Mouse (Mus musculus): ENCODE measurements at regions not wholly inside any gene's neighbourhood (a gene's known extent, or its start where the extent isn't known, plus 50 kb on each side); places are given as distances from the start of the nearest gene placed in this dataset.
A peak's percentile ranks its signal among the peaks of the same experiment; 100 is the strongest.

DNA sequence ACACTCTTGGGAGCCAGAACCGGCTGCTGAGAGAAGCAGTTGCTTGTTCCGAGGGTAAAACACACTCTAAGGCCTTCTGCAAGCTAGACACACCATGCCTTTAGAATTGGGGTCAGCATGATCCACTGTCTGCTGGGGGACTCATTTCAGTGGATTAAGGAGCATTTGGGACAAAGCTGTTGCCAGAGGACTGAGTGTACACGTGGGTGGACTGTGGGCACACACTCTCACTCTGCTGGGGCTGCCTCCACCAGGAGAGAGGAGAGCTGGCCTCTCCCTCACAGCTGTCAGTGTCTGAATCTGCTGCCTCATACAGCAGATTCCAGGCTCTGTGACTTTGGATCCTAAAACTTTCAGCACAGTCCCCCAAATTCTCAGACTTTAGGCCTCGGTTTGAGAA, 161.2 kb upstream of the Rreb1 start:
- no peak for DNase-seq (ENCODE audit: low spot score in 2 of 2)

DNA sequence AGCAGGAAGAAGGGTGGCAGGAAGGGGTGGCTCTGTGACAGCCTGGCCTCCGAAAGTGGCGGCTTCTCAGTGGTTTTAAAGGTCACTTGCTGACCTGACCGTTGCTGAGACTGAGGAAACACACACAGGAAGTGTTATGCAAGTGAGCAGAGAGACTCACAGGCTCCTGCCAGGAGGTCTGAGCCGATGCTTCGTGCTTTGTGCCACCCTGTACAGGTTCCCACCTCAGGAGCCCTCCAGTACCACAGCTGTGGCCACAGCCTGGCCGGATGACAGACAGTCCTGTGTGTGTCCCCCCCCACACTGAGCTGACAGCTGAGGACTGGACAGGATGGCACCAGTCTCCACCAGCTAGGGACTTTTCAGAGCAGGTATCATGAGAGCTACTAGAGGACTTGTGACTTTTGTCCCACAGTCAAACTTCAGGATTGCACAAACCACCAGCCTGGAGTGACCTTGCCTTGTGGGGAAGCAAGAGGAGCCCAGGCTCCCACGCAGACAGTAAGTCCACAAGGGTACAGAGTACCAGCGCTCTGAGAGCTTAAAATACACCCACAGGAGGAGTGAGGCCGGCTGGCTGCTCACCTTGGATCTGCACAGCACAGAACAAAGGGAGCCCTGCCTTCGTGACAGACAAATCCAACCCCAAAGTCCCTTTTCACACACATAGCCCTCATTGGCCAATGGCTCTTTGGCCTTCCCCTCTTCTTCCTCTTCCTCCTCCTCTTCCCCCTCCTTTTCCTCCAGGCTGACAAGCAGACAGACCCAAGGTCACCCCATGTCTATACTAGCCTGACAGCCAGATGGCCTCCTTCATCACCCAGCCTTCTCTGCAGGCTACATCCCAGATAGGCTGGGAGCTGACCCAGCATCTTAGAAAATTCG, 158.1 kb upstream of the Rreb1 start:
- DNase-seq (ENCODE audit: low spot score in 2 of 2), result peak; percentile 40 to 48

DNA sequence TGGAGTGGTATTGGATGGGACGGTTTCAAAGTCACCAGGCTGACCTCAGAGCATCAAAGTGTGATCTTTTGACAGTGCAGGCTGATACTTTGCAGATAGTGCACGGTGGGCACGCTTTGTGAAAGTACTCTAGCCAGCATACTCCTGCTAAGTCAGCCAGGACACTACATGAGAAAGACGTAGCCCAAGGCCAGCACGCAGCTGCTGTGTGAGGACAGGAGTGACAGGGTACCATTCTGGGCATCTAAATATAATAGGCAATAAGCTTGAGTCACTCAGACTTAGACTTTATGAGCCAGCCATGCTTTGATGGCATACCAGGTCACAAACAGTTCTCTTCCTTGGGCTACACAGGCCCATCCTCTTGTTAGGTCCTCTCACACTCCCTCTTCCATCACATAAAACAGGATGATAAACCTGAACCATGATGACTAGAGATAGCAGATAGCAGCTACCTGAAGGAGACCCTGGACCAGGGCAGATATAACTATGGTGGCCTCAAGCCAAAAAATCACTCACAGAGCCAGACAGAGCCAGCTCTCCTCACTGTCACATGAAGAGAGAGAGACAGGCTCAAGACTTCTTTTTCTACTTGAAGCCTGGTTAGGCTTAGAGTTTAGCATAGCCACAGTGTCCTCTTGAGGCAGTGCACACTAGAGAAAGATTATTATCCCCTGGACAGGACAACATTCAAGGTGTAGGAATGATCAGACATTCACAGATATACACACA, 156.7 kb upstream of the Rreb1 start:
- DNase-seq (ENCODE audit: low spot score in 2 of 2), result no peak

DNA sequence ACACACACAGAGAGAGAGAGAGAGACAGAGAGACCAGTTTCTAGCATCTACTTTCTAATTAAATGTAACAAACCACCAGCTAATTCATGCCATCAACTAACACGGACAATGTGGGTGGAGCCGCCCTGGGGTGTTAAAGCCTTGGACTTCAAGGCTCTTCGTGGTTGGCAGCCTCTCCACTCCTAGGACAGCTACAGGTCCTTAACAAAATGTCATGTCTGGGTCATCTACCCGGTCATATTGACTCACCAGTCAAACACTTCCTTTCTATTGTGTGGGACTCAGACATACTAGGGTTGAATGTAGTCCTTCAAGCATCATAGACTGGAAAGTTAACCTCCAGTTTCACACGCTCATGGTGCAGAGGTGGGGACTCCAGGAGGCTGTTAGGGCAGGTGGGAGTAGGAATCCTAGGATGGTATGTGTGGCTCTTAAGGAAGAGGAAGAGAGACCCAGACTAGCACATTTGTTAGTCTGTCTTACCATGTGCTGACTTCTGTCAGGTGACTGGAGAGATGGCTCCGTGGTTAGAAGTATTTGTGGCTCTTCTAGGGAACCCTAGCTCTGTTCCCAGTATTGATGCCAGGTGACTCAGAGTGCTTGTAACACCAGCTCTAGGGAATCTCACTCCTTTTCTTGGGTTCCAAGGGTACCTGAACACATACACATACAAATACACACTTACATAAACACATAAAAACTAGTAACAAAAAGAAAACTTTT, 155.7 kb upstream of the Rreb1 start:
- DNase-seq (ENCODE audit: low spot score in 2 of 2), result no peak

DNA sequence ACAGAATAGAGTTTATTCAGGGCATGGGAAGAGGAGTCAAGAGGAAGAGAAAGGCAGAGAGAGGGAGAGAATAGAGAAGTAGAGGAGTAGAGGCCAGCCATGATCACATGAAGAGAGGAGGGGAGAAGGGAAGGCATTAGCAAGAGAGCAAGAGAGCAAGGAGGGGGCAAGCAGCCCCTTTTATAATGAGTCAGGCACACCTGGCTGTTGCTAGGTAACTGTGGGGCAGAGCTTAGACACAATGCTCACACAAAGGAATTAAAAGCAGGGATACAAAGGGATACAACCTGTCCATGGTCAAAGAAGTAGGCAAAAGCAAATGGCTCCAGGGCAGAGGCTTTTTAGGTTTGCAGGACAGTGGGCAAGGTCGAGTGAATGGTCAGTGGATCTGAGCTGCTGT, 153.5 kb upstream of the Rreb1 start:
- no peak for DNase-seq (ENCODE audit: low spot score in 2 of 2)

DNA sequence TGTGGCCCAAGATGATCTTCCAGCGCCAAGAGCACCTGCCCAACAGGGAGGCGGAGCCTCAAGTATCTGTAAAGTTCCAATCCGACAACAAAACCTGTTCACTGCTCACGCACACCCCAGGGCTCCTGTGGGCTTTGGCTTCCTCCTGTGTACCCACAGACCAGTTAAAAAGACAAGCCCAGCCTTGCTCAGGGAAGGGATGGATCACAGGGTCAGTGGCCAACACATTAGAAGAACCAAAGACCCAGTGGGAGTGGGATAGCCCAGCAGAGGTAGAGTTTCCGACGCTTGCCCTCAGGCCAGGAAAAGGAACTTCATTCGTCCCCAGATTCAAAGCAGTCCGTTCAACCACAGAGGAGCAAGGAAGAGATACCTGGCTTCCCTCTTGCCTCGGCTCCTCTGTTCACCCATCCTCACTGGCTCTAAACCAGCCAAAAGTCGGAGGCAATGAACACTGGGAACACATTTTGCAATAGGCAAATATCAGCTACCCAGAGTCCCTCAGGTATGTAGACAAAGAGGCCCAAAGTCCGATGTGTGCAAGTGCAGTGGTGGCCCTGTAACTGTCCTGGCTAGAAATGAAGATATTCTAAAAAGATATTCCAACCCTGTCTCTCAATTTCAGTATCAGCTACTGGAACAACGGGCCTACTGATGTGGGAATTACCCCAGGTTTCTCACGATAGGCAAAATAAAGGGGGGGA, 152.5 kb upstream of the Rreb1 start:
- no peak for DNase-seq (ENCODE audit: low spot score in 2 of 2)

DNA sequence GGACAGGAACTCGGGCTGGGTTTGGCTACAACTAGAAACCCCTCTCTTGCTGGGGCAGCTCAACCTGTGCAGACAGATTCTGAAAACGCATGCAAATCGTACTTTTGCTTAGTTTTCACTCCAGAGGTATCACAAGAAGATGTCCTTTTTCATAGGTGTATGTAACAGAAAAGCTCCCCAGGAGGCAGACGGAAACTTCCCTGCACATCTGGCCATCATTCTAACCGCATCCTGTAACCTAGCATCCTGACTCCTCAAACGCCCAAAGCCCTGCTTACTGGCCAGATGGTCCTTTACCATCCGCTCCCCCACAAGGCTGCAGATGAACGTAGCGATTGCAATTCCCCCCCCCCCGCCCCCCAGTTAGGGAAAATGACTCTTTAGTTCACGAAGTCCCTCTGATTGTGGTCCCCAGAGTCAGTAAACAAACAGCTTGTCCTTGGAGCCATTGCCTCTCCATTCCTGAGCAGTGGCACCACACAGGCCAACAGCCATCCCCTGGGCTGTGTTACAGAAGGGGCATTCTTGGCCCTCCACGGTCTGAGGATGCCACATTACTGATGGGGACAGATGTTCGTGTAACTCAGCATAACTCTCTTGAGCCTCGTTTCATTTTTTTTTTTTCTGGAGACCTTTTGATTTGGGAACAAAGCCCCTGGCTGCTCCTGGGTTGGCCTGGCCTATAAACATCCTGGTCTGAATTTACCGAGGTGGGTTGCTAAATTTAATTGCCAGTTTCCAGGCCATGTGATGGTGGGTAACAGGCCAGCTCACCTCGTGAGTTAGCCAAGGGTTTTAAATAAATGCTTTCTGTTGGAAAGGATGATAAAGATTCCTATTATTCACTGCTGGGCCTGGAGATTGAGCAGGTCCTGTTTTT, 149.6 kb upstream of the Rreb1 start:
- DNase-seq (ENCODE audit: low spot score in 2 of 2), result no peak

DNA sequence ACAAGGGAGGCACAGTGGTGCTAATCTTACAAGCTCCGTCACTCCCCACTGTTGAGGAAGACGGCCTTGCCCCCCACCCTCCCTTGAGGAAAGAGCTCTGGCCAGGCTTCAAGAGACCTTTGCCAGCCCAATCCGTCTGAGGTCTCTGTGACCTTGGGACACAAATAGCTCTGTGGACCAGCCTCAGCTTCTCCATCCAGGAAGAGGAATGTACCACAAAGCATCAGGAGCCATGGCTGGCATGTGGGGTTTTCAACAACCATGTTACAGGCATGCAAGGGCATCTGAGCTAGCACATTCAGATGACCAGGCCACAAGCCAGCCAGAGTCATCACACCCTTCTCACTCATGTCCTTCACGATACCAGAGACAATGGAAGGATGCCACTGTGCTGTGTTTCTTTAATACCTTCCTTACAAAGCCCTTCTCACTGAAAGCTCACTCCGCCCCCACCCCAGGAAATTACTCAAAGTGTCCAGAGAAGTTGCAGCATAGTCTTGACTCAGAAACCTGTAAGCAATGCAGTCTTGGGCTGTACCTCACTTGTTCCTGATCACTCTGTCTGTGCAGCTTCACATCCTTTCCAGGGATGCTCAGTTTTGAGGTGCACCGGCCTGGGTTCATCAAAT, 148.8 kb upstream of the Rreb1 start:
- no peak for DNase-seq (ENCODE audit: low spot score in 2 of 2)

DNA sequence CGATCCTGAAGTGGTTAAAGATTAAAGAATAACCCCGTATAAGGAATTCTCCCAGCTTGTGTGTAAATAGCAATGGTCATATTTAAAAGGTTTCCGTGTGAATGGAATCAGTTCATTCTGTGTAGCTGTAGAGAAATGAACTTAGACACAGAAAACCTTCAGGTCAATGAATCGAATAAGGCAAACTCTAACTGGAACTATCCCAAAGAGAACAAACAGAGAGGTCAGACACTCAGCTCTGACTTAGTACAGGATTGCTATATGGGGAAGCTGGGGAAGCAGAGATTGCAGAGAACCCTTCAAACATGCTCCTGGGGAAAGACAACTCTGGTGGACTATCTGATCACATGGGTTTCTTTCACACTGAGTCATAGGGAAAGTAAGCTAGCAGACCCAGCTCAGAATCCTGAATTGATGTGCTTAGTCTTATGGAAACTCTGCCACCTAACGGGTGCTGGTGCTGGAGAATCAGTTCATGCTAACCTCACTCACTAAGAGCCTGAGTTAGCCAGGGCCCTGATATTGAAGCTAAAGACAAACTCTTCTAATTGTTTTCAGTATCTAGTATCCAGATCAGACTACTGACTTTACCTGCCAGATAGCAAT, 145.3 kb upstream of the Rreb1 start:
- DNase-seq (ENCODE audit: low spot score in 2 of 2), result no peak

DNA sequence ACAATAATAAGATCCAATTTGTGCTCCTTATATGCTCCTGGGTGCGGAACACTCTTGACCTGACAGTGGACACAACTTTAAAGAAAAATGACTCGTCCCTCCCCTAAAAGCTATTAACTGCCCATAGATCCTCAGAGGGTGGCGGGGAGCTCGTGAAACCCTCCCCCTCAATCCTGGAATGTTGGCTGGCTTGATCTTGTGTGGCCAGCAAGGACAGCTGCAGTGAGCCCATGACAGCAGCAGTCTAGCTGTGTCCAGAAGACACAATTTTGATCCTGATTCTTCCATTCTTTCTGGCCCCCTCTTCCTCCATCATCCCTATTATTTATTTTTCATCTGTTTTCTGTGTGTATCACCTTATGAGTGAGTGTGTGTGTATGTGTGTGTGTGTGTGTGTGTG, 141.8 kb upstream of the Rreb1 start:
- no peak for DNase-seq (ENCODE audit: low spot score in 2 of 2)

DNA sequence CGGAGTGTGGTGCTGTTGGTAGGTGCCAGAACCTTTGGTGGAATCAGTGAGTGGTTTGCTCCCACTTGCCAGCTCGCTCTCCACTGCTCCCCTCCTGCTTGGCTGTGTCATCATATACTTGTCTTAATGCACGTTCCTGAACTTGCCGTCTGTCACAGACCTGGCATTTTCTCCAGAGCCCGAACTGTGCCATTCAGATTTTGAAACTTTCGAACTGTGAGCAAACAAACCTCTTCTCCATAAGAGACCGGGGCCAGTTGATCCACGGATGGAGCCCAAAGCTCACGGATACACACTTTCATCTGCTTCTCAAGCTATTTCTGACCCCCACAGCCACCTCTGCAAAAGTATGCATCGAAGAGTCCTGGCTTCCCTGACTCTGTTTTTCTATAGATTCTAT, 141.0 kb upstream of the Rreb1 start:
- DNase-seq (ENCODE audit: low spot score in 2 of 2), result no peak

DNA sequence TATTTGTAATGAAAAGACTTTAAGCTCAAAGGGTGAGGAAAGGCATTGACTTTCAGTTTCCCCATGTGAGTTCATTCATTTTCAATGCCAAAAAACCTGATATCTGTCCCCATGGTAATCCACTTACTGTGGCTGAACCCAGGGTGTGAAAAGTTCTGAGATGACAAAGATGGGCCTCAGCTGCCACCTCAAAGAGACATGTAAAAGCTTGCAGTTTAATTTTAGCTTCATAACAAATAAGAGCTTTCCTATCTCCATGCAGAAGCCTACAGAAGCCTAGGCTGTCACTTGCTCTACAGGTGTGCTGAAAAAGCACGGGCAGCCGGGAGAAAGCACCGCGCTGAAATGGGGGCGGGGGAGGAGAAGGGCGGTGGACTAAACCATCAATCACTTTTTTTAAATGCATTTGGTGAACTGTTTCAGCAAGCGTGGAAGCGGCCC, 140.1 kb upstream of the Rreb1 start:
- DNase-seq (ENCODE audit: low spot score in 2 of 2), result no peak

DNA sequence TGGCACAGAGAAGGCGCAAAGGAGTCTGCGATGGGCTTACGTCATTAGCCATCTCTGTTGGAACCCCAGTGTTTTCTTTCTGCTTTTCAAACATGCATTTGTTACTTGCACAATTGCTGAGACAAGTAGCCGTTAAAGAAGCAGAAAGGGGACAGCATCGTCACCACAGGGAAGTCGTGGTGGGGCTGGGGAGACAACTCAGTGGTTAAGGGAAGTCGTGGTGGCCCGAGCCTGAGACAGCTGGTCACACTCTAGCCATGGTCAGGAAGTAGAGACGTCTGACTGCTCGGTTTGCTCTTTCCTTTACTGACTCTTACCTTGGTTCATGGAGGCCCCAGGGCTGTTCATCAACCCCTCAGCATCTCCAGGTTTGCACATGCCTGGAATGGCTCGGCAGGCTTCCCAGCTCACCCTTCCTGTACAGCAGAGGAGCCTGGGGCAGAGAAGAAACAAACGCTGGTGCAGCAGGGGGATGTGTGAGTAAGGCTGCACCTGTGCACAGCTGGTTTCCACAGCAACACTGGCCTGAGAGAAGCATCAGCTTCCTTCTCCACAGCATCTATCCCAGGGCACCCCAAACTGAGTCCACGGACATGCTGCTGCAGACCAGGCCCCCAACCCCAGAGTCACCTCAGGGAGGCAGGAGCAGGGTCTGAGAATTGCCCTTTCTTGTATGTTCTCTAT, 135.6 kb upstream of the Rreb1 start:
- peak; percentile 44 to 45 for DNase-seq (ENCODE audit: low spot score in 2 of 2)

DNA sequence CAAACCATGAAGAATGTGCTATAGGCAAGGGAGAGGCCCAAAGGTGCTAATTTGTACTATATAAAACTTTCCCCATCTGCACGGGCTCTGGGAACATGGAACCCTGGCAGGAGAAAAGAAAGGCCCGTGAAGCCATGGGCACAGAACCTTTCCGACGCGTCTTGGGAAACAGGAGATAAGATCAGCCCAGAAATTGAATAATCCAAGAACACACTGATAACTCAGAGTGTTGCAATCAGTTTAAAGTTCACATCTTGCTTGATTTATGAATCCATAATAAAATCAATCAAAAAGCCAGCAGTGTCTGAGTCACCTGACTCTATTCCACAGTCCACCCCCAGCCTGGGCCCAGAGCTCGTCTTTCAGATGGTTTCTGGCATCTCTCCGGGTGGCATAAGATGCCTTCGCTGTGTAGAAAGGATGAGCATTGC, 133.4 kb upstream of the Rreb1 start:
- DNase-seq (ENCODE audit: low spot score in 2 of 2), result no peak

DNA sequence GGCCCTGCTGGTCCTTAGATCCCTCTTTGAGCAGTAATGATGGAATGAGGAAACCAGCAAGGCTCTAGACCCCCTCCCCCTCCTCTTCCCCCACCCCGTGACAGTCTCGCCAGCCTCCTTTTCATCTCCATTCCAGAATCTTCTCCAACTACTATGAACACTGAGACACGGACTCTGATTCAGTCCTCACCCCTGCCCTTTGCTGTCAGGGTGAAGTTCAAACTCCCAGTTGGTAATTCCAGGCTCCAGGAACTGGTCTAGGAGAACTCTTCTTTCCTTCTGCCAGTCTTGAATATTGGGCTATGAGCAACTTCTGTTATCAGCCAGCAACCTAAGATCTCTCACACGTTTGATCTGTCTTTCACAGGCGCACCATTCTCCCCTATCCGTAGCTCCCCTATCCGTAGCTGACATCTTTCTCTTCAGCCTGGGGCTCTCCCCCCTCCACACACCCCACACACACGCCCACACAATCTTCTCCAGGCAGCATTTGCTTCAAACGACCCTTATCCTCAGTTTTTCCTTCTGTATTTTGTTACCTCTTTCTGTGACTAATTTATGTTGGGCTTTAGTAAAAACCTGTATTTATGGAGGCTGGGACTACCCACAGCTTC, 128.6 kb upstream of the Rreb1 start:
- DNase-seq (ENCODE audit: low spot score in 2 of 2), result no peak

DNA sequence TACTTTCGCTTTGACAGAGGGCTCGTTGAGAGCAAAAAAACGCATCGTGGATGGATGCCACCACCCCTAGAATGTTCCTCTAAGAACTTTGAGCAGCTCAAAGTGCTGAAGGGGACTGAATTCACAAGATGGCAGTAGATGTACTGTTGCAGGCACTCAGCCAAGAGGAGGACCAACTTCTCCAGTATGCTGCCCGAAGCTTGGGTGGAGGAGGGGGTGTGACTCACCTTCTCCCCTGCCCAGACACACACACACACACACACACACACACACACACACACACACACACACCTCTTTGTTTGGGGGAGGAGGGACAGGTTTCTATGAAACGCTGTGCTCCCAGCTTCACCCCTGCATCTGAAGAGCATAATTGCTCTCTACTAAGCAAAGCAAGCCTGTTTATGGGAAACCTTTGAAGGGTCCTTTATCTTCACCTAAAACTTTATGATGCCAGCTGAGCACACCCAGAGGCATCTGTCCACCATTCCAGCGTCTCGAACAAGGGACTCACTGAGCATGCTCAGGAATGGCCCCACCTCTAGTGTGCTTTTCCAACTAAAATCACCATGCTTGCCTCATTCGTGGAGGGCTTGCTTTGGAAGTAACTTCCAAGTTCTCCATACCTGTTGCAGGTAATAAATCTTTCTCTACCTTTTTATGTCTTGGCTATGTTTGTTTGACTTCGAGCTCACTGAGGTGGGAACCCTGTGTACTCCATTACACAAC, 126.8 kb upstream of the Rreb1 start:
- no peak for DNase-seq (ENCODE audit: low spot score in 2 of 2)

DNA sequence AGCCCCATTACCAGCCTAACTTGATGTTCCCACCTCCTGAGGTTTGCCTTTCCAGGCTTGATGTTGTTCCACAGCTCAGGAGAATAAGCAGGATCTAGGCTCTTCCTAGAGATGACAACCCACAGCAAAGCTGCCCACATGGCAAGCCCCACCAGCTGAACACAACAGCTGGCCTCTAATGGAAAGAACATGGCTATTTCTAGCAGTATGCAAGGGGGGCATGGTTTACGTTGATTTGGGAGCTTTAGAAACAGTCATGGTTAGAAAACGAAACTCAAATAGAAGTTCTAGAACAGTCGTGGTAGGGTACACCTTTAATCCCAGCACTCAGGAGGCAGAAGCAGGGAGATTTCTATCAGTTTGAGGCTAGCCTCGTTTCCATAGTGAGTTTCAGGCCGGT, 123.5 kb upstream of the Rreb1 start:
- DNase-seq (ENCODE audit: low spot score in 2 of 2), result no peak

DNA sequence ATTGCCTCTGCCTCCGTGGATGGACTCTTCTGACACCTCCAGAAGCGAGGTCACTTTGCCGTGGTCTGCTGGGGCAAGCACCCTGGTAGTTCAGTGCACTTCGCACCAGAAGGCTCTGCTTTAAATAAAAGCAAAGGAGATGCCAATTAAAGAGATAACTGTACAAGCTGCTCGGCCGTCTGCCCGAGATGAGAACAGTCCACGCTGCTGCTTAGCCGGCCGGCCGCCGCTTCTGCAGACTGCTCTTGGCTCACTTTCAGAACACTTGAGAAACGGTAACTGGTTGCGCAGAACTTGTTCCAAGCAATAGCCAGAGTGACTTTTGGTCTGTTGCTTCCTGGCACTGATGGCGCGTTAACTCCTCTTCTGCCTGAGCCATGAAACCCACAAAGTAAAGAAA, 121.0 kb upstream of the Rreb1 start:
- DNase-seq (ENCODE audit: low spot score in 2 of 2), result peak; percentile 72 to 79

Data from right cerebral cortex, postnatal 10 days (tissue).